Mouse (Mus musculus) adrenal gland (tissue): Measurements from ENCODE around the gene Fcrl1.

Source experiments
- intact Hi-C: fragments of 180-260 bp; cut with DNase I; formaldehyde crosslinking; loops from one replicate; pipeline ENCODE4 v1.15.1; 2025

Fcrl1 gene

GRCm38 (mm10) chr3:87409196-87409935 is 33.2 kb downstream of the Fcrl1 start:
- intact Hi-C loops = loop anchor here (10.0 kb wide), 1 partner anchor 85 kb away; no protein-coding TSS in a partner anchor

- intact Hi-C loops = loop anchor here (2.0 to 10.0 kb wide), 2 partner anchors 88 to 144 kb away; no protein-coding TSS in a partner anchor
Measured at GRCm38 (mm10) chr3:87410605-87411004, 34.4 kb downstream of the Fcrl1 start.

GRCm38 (mm10) chr3:87411150-87411549 is 35.0 kb downstream of the Fcrl1 start:
- intact Hi-C loops = loop anchor here (2.0 to 10.0 kb wide), 2 partner anchors 88 to 144 kb away; no protein-coding TSS in a partner anchor

- intact Hi-C loops = no loop called here
Measured at GRCm38 (mm10) chr3:87420645-87421044, 44.5 kb downstream of the Fcrl1 start.

DNA sequence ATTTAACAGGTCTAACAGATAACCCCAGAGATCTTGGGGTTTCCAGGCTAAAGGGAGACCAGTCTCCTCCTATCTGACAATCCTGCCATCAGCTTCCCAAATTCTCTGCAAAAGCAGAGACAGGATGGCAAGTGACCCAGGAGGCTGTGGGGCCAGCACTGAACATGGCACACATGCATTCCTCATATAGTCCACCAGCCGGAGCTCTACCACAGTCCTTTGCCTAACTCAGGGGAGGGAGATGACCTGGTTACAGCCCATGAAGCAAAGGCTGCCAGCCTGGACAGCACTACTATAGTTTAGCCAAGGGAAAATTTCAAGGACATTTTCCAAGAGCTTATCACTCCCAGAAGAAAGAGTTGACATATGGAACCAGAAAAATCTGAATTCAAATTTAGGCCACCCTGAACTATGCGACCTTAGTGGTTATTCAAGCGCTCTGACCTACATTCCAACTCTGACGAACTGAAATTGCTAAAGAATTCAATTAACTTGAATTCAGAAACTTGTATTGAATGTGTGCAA is 46.3 kb downstream of the Fcrl1 start:
- intact Hi-C loops = no loop called here

DNA sequence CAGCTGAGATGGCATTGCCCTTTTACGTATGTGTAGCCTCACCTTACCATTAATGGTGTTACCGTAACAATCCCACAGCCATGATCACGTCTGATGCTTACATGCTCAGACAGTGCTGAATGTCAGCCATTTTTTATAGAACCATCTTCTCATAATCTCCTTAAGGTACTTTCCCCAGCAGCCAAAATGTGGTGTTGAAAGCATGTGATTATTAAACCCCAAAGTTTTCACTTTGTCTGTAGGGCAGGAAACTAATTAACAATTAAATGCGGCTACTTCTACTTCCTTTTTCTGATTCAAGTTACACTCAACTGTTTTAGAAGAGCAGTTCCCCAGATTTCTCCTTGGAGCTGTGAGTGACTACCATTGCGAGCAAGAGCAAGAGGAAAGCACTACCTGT is 59.3 kb downstream of the Fcrl1 start, which contains the start of gene Fcrl5:
Gene Fcrl5 (plus strand): TSS at position 295 of the 400 bp plus-strand sequence.
- intact Hi-C loops = no loop called here

- intact Hi-C loops = no loop called here
Measured at GRCm38 (mm10) chr3:87440586-87440985, 64.4 kb downstream of the Fcrl1 start.

DNA sequence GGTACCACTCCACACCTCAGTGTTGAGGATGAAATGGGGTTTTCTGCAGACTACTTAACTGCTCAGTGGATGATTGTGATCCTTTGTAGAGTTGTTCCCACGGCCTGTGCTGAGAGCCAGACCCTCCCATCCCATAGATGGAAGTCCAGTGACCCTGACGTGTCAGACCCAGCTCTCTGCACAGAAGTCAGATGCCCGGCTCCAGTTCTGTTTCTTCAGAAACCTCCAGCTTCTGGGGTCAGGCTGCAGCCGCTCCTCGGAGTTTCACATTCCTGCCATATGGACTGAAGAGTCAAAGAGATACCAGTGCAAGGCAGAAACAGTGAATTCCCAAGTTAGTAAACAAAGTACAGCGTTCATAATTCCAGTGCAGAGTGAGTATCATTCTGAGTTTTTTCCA is 67.8 kb downstream of the Fcrl1 start:
- intact Hi-C loops = no loop called here
